Mouse (Mus musculus): ENCODE results near the gene Slc35f6. TPM values are rescaled to one million over a fixed set of nuclear protein-coding genes. Genes with fewer than 3 reads are reported as not detected.

Gene Slc35f6
- polyA plus RNA-seq (2017; shearing (Covaris generic)), result 10 to 100 TPM; 21.2 to 29.5 TPM

DNA sequence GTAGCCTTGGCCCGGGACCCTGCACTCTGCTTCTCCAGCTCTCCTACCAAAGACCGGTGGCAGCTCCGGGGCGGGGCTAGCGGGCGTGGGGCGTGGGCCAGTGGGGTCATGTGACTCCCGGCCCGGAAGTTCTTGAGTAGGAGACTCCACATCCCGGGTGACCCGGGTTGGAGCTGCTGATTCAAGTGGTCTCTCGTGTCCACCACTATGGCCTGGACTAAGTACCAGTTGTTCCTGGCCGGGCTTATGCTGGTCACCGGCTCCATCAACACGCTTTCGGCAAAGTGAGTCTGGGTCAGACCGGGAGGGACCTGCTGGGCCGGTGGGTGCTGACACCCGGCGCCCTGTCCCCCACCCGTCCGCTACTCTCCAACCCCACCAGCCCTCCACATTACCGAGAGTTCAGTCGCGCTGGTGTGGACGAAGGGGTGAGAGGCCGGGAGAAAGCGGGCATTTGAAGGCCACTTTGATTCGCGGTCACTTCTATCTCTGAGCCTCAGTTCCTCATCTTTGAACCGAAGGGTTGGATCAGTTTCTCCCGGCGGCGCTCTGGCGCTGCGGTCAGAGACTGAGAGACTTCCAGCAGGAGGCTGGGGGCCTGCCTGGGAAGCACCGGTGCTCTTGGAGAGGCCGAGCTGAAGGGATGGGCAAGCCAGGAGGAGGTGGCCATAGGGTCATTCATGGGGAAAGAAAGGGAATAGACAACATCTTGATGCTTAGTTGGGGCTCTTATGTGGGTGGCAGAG is at the start of gene Slc35f6:
Gene Slc35f6 (plus strand): TSS at position 119 of the 746 bp plus-strand sequence.

DNA sequence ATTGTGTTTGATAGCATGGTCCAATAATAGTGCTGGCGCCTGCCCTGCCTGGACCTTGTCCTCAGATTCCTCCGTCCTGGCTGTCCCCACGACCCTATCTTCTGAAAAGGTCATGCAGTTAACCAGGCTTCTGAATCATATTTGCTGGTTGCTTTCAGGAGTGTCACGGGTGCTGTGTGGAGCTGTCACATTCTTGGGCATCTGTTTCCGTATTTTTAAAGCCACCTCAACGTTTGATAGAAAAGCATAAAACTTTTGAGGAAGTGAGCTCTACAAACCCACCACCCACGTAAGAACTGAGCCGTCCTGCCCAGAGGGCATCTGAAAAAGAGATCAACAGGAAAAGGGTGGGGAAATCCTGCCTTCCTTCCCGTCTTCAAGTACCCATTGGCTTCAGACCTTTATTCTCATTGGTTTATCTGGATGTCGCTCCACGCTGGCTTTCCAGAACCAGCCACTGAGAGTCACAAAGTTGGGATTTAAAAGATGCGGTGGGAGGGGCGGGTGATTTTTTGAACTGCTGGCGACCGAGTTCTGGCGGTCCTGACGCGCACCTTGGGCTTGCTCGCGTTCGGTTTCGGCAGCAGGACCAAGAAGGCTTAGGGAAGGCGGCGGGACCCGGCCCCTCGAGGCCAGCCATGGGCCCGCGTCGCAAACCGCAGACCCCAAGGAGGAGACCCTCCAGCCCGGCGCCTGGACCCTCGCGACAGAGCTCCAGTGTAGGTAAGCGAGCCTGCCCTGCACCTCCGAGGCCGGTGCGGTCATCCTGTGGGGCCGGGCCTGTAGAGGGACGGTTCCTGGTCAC is 18.9 kb downstream of the Slc35f6 start, which contains the start of gene Cenpa:
Gene Cenpa (plus strand): TSS at position 387 of the 805 bp plus-strand sequence.

Other genes with a start within 250 kb of the Slc35f6 start
- not detected for gene Otof, start 186.0 kb upstream of the Slc35f6 start, polyA plus RNA-seq (2017; shearing (Covaris generic))
- gene 1700001C02Rik, start 181.9 kb upstream of the Slc35f6 start, polyA plus RNA-seq (2017; shearing (Covaris generic)), result not detected
- gene Cib4, start 102.1 kb upstream of the Slc35f6 start, polyA plus RNA-seq (2017; shearing (Covaris generic)), result not detected
- under 1 TPM; 0.06 to 0.21 TPM for gene Kcnk3, start 59.8 kb upstream of the Slc35f6 start, polyA plus RNA-seq (2017; shearing (Covaris generic))
- 100 to 1,000 TPM; 100 to 146 TPM for gene Cenpa, start 18.8 kb downstream of the Slc35f6 start, polyA plus RNA-seq (2017; shearing (Covaris generic))
- gene Dpysl5, start 63.6 kb downstream of the Slc35f6 start, polyA plus RNA-seq (2017; shearing (Covaris generic)), result under 1 TPM in 1 of 2 experiments, not detected in 1; 0.34 TPM
- 1 to 10 TPM; 5.3 to 9.4 TPM for gene Mapre3, start 166.7 kb downstream of the Slc35f6 start, polyA plus RNA-seq (2017; shearing (Covaris generic))
- 10 to 100 TPM; 40.8 to 58.5 TPM for gene Tmem214, start 220.1 kb downstream of the Slc35f6 start, polyA plus RNA-seq (2017; shearing (Covaris generic))
- 10 to 100 TPM; 14.0 to 15.8 TPM for gene Agbl5, start 240.8 kb downstream of the Slc35f6 start, polyA plus RNA-seq (2017; shearing (Covaris generic))

All from activated CD4-positive, CD25-positive, alpha-beta regulatory T cell (primary cell).